Mouse (Mus musculus): ENCODE data around the gene Ccdc103. TPM values are rescaled to one million over a fixed set of nuclear protein-coding genes. Genes with fewer than 3 reads are reported as not detected.

The Ccdc103 gene
- polyA plus RNA-seq, 1 experiment from 2014 or later = 0.79 TPM

GRCm38 (mm10) chr11:102893015-102893651 is 12.1 kb downstream of the Ccdc103 start:
- Histone ChIP-seq H3K9ac (peak overlapping the region; percentile 77), H3K4me2 (peak overlapping the region; percentile 76), H3K36me3 (no peaks in the 10 kb centered on the region), H3K4me3 (peak overlapping the region; percentile 42), H3K27ac (no peak overlapping the region), H3K4me1 (peaks cover 13% of the 10 kb centered on the region), H3K27me3 (peaks cover 57% of the 10 kb centered on the region), H3K9me3 (no peaks in the 10 kb centered on the region)
- no peak for ATAC-seq (ENCODE audit: insufficient number of reproducible peaks, insufficient read depth, low FRiP score, low TSS enrichment, low read depth)
- WGBS = 3% methylated on average over 43 of the region's 43 CpGs

GRCm38 (mm10) chr11:102894716-102895115 is 13.7 kb downstream of the Ccdc103 start:
- Histone ChIP-seq H3K36me3 (no peaks in the 10 kb centered on the region), H3K9me3 (no peaks in the 10 kb centered on the region), H3K9ac (no peak overlapping the region), H3K4me2 (no peak overlapping the region), H3K4me1 (peaks cover 13% of the 10 kb centered on the region), H3K4me3 (no peak overlapping the region), H3K27ac (no peak overlapping the region), H3K27me3 (peaks cover 64% of the 10 kb centered on the region)
- WGBS = 89% methylated on average over 4 of the region's 4 CpGs
- ATAC-seq (ENCODE audit: insufficient number of reproducible peaks, insufficient read depth, low FRiP score, low TSS enrichment, low read depth) = no peak

- no peak for ATAC-seq (ENCODE audit: insufficient number of reproducible peaks, insufficient read depth, low FRiP score, low TSS enrichment, low read depth)
- Histone ChIP-seq H3K4me2 (no peak overlapping the region), H3K4me3 (no peak overlapping the region), H3K27me3 (peaks cover 63% of the 10 kb centered on the region), H3K9me3 (no peaks in the 10 kb centered on the region), H3K4me1 (peaks cover 13% of the 10 kb centered on the region), H3K27ac (no peak overlapping the region), H3K36me3 (no peaks in the 10 kb centered on the region), H3K9ac (no peak overlapping the region)
- WGBS = 79% methylated on average over 9 of the region's 9 CpGs
These were observed 14.8 kb downstream of the Ccdc103 start for GRCm38 (mm10) chr11:102895779-102896178.

- WGBS = 81% methylated on average over 20 of the region's 20 CpGs
These were observed 15.6 kb downstream of the Ccdc103 start for GRCm38 (mm10) chr11:102896641-102897040.

GRCm38 (mm10) chr11:102898408-102898807 is 17.4 kb downstream of the Ccdc103 start:
- Histone ChIP-seq H3K27me3 (peaks cover 44% of the 10 kb centered on the region), H3K36me3 (no peaks in the 10 kb centered on the region), H3K27ac (no peak overlapping the region), H3K9me3 (no peaks in the 10 kb centered on the region), H3K4me2 (no peak overlapping the region), H3K4me3 (no peak overlapping the region), H3K9ac (peak overlapping the region; percentile 55), H3K4me1 (peaks cover 10% of the 10 kb centered on the region)
- WGBS = 68% methylated on average over 9 of the region's 9 CpGs
- ATAC-seq (ENCODE audit: insufficient number of reproducible peaks, insufficient read depth, low FRiP score, low TSS enrichment, low read depth) = no peak

More at GRCm38 (mm10) chr11:102896641-102897040, 15.6 kb downstream of the Ccdc103 start:
- Histone ChIP-seq H3K4me2 (no peak overlapping the region), H3K27me3 (peaks cover 60% of the 10 kb centered on the region), H3K27ac (no peak overlapping the region), H3K9me3 (no peaks in the 10 kb centered on the region), H3K4me1 (peaks cover 13% of the 10 kb centered on the region), H3K9ac (0 out of 2 replicates have a peak overlapping the region, but pooled peaks have one; percentile 6), H3K36me3 (no peaks in the 10 kb centered on the region), H3K4me3 (no peak overlapping the region)
- ATAC-seq (ENCODE audit: insufficient number of reproducible peaks, insufficient read depth, low FRiP score, low TSS enrichment, low read depth) = no peak

GRCm38 (mm10) chr11:102900763-102901162 is 19.8 kb downstream of the Ccdc103 start, which contains the start of gene Gfap:
TSS of gene Gfap (minus strand) at chr11:102900912.
- no peak within 1 kb of the TSS for H3K27ac ChIP-seq
- H3K36me3 ChIP-seq = peaks cover 8% of the 10 kb centered on the region
- no peak within 1 kb of the TSS for H3K4me3 ChIP-seq
- H3K27me3 ChIP-seq = peaks cover 20% of the 10 kb centered on the region
- H3K9ac ChIP-seq = peak within 1 kb of the TSS; percentile 32; the same call in 1 of the 2 replicates
- 12% methylated on average over 7 of the region's 7 CpGs for WGBS
- no peak within 1 kb of the TSS for H3K4me2 ChIP-seq
- H3K4me1 ChIP-seq = peaks cover 8% of the 10 kb centered on the region; the same call in 1 of the 2 replicates
- H3K9me3 ChIP-seq = no peaks in the 10 kb centered on the region
- ATAC-seq (ENCODE audit: insufficient number of reproducible peaks, insufficient read depth, low FRiP score, low TSS enrichment, low read depth) = no peak

- no peak for ATAC-seq (ENCODE audit: insufficient number of reproducible peaks, insufficient read depth, low FRiP score, low TSS enrichment, low read depth)
- H3K36me3 ChIP-seq = peaks cover 12% of the 10 kb centered on the region
These were observed 20.2 kb downstream of the Ccdc103 start for GRCm38 (mm10) chr11:102901199-102901598.

GRCm38 (mm10) chr11:102902107-102902506 is 21.1 kb downstream of the Ccdc103 start:
- Histone ChIP-seq H3K36me3 (peaks cover 21% of the 10 kb centered on the region), H3K27me3 (peaks cover 10% of the 10 kb centered on the region)

More at GRCm38 (mm10) chr11:102901199-102901598, 20.2 kb downstream of the Ccdc103 start:
- Histone ChIP-seq H3K9me3 (no peaks in the 10 kb centered on the region), H3K4me2 (no peak overlapping the region), H3K27ac (no peak overlapping the region), H3K9ac (no peak overlapping the region), H3K4me1 (peaks cover 8% of the 10 kb centered on the region; the same call in 1 of the 2 replicates), H3K27me3 (peaks cover 17% of the 10 kb centered on the region), H3K4me3 (no peak overlapping the region)
- WGBS = 65% methylated on average over 4 of the region's 4 CpGs

GRCm38 (mm10) chr11:102903654-102904053 is 22.6 kb downstream of the Ccdc103 start:
- Histone ChIP-seq H3K27me3 (peaks cover 5% of the 10 kb centered on the region), H3K4me3 (no peak overlapping the region), H3K9me3 (no peaks in the 10 kb centered on the region), H3K36me3 (peaks cover 37% of the 10 kb centered on the region), H3K4me2 (no peak overlapping the region), H3K27ac (no peak overlapping the region), H3K4me1 (no peaks in the 10 kb centered on the region), H3K9ac (no peak overlapping the region)
- WGBS = 78% methylated on average over 7 of the region's 7 CpGs
- ATAC-seq (ENCODE audit: insufficient number of reproducible peaks, insufficient read depth, low FRiP score, low TSS enrichment, low read depth) = no peak

More at GRCm38 (mm10) chr11:102902107-102902506, 21.1 kb downstream of the Ccdc103 start:
- Histone ChIP-seq H3K4me3 (no peak overlapping the region), H3K4me2 (no peak overlapping the region), H3K9ac (no peak overlapping the region), H3K9me3 (no peaks in the 10 kb centered on the region), H3K27ac (no peak overlapping the region), H3K4me1 (peaks cover 8% of the 10 kb centered on the region; the same call in 1 of the 2 replicates)
- 85% methylated on average over 5 of the region's 5 CpGs for WGBS
- no peak for ATAC-seq (ENCODE audit: insufficient number of reproducible peaks, insufficient read depth, low FRiP score, low TSS enrichment, low read depth)

- Histone ChIP-seq H3K27me3 (no peaks in the 10 kb centered on the region), H3K4me1 (no peaks in the 10 kb centered on the region), H3K27ac (no peak overlapping the region), H3K4me2 (no peak overlapping the region), H3K36me3 (peaks cover 96% of the 10 kb centered on the region), H3K9ac (no peak overlapping the region), H3K9me3 (no peaks in the 10 kb centered on the region), H3K4me3 (no peak overlapping the region)
- no peak for ATAC-seq (ENCODE audit: insufficient number of reproducible peaks, insufficient read depth, low FRiP score, low TSS enrichment, low read depth)
- WGBS = 80% methylated on average over 7 of the region's 7 CpGs
These were observed 30.4 kb downstream of the Ccdc103 start for GRCm38 (mm10) chr11:102911376-102911775.

GRCm38 (mm10) chr11:102915380-102915779 is 34.4 kb downstream of the Ccdc103 start:
- Histone ChIP-seq H3K9me3 (no peaks in the 10 kb centered on the region), H3K27me3 (no peaks in the 10 kb centered on the region), H3K36me3 (peaks cover 57% of the 10 kb centered on the region), H3K4me2 (no peak overlapping the region), H3K4me1 (no peaks in the 10 kb centered on the region), H3K27ac (no peak overlapping the region), H3K9ac (no peak overlapping the region), H3K4me3 (no peak overlapping the region)
- WGBS = 91% methylated on average over 9 of the region's 9 CpGs
- no peak for ATAC-seq (ENCODE audit: insufficient number of reproducible peaks, insufficient read depth, low FRiP score, low TSS enrichment, low read depth)

GRCm38 (mm10) chr11:102918077-102918476 is 37.1 kb downstream of the Ccdc103 start:
- no peak for ATAC-seq (ENCODE audit: insufficient number of reproducible peaks, insufficient read depth, low FRiP score, low TSS enrichment, low read depth)
- WGBS = 63% methylated on average over 4 of the region's 4 CpGs
- Histone ChIP-seq H3K4me1 (peaks cover 15% of the 10 kb centered on the region; the same call in 1 of the 2 replicates), H3K9ac (no peak overlapping the region), H3K36me3 (peaks cover 39% of the 10 kb centered on the region), H3K27me3 (no peaks in the 10 kb centered on the region), H3K4me3 (no peak overlapping the region), H3K4me2 (no peak overlapping the region), H3K27ac (no peak overlapping the region), H3K9me3 (no peaks in the 10 kb centered on the region)

Measured in embryonic facial prominence, embryonic 13.5 days (tissue).